Mouse (Mus musculus): ENCODE measurements at regions not wholly inside any gene's neighbourhood (a gene's known extent, or its start where the extent isn't known, plus 50 kb on each side); places are given as distances from the start of the nearest gene placed in this dataset.
"Not testable (repeated sequence)": the region's sequence is repeated elsewhere in the genome, so short reads cannot be mapped to it uniquely, and the experiment has no call there.

DNA sequence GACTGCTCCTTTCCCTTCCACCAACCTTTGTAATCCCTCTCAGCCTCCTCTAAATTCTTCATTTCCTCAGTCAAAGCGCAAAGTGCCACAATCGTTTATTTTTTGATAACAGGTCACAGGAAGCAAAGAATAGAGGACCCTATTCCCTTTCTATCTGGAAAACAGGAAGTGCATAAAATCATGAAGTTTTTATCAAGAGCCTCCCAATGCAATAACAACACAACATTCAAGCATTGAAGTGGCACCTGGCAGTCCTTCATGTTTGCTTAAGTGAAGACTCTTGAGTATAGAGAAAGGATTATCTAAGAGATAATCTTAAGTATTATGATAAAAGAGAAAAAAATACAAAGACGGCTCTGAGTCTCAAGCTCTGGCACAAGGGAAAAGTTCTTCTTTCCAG is 111.9 kb downstream of the Ibtk start:
- no peak for DNase-seq (ENCODE audit: low spot score in 2 of 2)

DNA sequence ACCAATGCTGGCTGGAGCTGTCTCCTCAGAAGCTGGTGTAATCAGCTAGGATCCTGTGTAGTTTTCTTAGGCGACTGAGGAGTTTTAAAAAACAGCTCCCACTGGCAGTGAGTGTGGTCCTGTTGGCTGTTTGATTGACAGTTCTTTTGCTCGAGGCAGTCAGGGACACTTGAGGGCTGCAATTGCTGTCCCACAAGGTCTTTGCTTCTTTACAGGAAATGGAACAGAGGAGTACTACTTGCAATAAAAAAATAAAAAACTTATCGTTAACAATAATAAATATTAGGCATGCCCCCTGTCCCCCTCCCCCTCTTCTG is 113.0 kb downstream of the Ibtk start:
- no peak for DNase-seq (ENCODE audit: low spot score in 2 of 2)

GRCm38 (mm10) chr9:85635438-85636130 is 113.5 kb downstream of the Ibtk start:
- no peak for DNase-seq (ENCODE audit: low spot score in 2 of 2)

GRCm38 (mm10) chr9:85634786-85635185 is 114.3 kb downstream of the Ibtk start:
- not testable (repeated sequence) for DNase-seq (ENCODE audit: low spot score in 2 of 2)

GRCm38 (mm10) chr9:85617972-85618371 is 131.2 kb downstream of the Ibtk start:
- DNase-seq (ENCODE audit: low spot score in 2 of 2): no peak

DNA sequence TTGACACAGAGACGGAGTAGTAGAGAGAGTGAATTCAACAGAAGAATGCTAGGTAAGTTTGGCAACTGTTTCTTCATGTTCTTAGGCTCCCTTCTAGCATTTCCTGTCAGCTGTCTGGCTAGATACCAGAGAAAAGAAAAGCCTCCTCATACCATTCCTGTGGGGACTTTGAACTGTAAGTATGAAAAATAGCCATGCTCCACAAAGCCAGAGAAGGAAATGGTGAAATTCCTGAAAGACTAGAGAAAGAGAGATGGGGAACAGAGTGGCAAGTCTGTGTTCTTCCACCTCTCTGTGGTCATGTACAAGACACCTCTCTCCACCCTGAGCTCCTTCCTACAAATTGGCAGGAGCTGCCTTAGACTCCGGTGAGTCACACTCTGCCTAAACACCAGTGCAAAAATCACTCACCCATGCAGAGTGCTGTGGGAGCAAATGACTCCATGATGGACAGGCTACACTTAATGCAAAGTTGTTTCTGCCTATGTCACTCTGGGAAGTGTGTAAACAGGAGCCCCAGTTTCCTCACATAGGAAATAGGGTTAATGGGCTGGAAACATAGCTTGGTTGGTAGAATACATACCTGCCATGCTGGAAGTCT is 131.9 kb downstream of the Ibtk start:
- no peak for DNase-seq (ENCODE audit: low spot score in 2 of 2)

DNA sequence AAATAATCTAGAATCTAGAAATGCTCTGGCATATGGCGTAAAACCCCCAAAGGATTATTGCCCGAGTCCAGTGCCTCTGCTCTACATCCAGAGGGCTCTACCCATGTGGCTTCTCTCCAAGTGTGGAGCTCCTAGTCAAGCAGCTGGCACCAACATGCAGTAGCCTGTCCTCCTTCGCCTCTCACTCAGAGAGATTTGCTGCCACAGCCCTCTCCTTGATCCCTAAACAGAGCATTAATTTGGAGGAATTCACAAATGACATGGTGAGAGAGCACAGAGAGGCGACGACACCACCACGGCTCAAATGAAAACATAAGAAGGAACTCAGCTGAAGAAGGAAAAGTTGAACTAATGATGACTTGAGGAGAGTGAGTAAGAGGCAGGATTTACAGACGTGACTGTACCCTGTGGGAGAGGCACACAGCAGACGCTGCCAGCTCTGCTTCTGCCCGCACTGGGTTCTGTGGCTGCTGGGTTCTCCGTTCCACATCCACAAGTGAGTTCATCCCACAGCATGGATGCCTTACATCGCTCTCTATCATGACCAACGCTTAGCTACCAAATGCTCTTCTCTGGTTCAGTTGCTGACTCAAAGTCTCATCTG is 132.8 kb downstream of the Ibtk start:
- peak in 1 of 2 experiments; percentile 2 for DNase-seq (ENCODE audit: low spot score in 2 of 2)

DNA sequence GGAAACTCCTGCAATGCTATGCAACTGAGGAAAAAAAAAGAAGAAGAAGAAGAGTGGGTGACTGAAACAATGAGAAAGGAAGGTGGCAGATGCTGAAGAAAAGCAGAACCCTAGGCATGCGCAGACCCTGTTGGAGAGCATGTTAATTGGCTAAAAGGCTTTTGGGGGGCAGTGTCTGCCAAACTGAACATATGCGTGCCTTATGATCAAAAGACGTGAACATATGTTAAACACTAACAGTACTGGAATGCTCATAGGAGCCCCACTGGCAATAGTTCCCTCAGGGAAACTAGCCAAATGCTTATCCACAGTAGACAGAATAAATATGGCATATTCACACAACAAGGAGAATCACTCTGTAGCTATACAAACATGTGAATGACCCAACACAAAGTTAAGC is 140.0 kb downstream of the Ibtk start:
- no peak for DNase-seq (ENCODE audit: low spot score in 2 of 2)

- peak in 1 of 2 experiments; percentile 16 for DNase-seq (ENCODE audit: low spot score in 2 of 2)
Observed at GRCm38 (mm10) chr9:85596959-85597358, 152.2 kb downstream of the Ibtk start.

GRCm38 (mm10) chr9:85593867-85594266 is 155.3 kb downstream of the Ibtk start:
- DNase-seq (ENCODE audit: low spot score in 2 of 2): no peak

DNA sequence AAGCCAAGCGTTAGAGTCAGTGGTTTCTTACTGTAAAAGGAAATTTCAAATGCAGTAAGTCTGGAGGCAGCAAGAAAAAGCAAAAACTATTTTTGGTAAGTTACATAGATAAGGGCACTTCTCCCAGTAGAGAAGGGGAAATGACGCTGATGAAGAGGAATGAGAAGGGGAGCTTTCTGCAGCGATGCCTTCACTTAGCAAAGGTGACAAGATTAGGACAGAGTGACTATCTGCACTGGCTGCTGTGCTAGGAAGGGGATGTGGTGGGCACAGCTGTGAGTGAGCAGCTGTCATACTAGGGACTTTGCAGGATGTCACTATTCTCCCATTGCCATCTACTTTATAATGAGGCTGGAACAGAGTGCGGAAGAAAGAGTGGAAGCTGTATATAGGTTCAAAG is 156.5 kb downstream of the Ibtk start:
- DNase-seq (ENCODE audit: low spot score in 2 of 2): no peak

GRCm38 (mm10) chr9:85589210-85589609 is 159.9 kb downstream of the Ibtk start:
- DNase-seq (ENCODE audit: low spot score in 2 of 2): no peak

DNA sequence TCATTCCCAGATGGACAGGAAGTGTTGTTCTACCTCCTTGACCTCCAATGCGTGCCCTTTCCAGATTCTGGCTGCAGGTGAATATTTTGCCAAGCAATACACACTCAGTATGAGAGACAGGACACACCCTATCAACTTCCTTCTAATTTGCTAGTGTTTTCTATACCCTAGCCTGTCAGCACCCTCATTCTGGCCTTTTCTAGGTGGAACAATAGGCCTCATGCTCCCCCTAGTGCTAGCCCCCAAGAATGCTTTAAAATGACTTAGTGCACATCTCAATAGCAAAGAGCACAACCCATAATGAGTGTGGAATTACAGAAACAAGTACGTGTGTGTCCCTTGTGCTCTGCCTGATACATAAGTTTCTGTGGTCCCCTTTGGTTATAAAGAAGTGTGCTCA is 161.1 kb downstream of the Ibtk start:
- peak; percentile 5 to 20 for DNase-seq (ENCODE audit: low spot score in 2 of 2)

- peak in 1 of 2 experiments; percentile 3 for DNase-seq (ENCODE audit: low spot score in 2 of 2)
Observed at GRCm38 (mm10) chr9:85581028-85581595, 168.0 kb downstream of the Ibtk start.

DNA sequence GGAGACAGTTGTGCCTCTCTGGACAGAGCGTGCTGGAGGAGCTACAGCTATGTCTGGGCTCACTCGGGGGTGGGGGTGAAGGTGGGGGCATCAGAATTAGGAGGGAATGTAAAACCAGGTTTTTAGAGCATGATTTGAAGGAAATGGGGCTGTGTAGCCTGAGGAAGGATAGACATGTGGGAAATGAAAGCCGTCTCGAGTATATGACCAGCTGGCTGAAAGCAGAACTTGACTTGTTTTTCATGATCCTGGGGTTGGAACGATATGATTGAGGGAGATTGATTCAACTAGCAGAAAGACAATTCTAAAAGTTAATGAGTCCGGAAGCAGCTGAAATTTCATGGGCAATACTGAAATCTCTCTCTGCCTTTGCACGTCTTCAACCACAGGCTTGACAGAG is 171.3 kb downstream of the Ibtk start:
- DNase-seq (ENCODE audit: low spot score in 2 of 2): no peak

DNA sequence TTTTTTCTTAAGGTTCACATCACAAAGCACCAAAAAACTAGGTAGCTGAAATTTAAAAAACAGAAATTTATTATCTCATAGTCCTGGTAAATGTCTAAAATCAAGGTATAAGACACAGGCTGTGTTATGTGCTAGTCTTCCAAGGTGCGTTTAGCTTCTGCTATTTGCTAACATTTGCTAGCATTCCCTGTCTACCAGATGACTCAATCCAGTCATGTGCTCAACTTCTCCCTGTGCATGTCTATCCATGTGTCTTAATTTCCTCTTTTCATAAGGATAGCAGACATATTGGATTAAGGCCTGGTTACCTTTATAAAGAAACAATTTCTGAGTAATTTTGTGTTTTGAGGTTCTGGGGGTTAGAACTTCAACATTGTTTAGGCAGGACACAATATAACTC is 171.8 kb downstream of the Ibtk start:
- DNase-seq (ENCODE audit: low spot score in 2 of 2): no peak

DNA sequence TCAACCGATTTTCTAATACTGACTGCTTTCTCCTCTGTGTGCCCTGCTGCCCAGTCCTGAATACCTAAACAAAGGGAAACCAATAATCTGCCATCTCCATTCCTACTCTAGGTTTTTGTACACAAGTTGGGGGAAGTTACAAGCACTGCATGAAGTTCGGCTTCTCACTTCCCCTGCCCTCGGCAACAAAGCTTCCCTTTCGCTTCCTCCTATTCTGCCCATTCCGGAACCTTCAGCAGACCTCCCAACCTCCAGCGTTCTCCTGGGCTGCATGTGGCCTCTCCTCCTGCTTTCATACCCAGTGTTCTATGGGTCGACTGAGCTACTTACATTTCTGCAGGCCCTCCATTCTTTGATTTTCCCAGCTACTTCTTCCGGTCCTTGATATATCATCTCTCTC is 180.3 kb downstream of the Ibtk start:
- DNase-seq (ENCODE audit: low spot score in 2 of 2): no peak

GRCm38 (mm10) chr9:85551871-85552270 is 197.3 kb downstream of the Ibtk start:
- DNase-seq (ENCODE audit: low spot score in 2 of 2): no peak

DNA sequence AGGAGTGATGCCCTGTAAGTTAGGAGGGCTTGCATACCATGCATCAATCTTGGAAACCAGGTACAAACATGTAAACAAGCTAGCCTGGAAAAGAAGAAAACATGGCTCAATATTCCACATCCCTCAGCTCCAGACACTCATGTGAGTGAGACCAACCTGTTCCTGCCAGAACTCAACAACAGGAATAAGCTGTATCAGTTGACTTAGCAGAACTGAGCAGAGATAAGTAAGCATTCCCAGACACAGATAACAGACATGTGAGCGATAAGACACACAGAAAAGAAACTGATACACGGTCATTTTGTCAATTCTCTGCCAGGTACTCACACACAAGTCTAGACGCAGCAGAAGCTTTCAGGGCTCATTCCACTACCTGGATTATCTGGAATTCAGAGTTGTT is 198.7 kb downstream of the Ibtk start:
- DNase-seq (ENCODE audit: low spot score in 2 of 2): no peak

- DNase-seq (ENCODE audit: low spot score in 2 of 2): no peak
Observed at GRCm38 (mm10) chr9:85546226-85546625, 202.9 kb downstream of the Ibtk start.

- DNase-seq (ENCODE audit: low spot score in 2 of 2): no peak
Observed at GRCm38 (mm10) chr9:85545566-85545965, 203.6 kb downstream of the Ibtk start.

- no peak for DNase-seq (ENCODE audit: low spot score in 2 of 2)
Observed at GRCm38 (mm10) chr9:85538557-85538956, 210.6 kb downstream of the Ibtk start.

DNA sequence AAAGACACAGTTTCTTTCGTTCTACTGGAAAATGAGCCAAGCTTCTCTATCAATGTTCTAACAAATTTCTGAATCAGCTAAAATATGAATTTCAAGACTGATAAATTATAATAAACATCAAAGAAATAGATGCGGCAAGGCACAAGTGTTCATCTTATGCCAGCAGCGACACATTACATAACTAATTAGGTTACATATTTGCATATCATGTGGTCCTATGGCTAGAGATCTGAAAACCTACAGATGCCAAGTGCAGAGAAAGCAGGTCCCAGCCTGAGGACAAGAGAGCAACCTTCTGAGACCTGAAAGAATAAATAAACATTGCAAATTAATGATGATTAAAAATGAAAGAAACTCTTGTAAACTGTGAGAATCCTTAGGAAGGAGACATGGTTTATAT is 201.3 kb upstream of the Tent5a start:
- no peak for DNase-seq (ENCODE audit: low spot score in 2 of 2)

All from urinary bladder, postnatal 36 days (tissue).